Comparison of ENCODE assay signal across 8 mouse cellular contexts in the genomic region with DNA sequence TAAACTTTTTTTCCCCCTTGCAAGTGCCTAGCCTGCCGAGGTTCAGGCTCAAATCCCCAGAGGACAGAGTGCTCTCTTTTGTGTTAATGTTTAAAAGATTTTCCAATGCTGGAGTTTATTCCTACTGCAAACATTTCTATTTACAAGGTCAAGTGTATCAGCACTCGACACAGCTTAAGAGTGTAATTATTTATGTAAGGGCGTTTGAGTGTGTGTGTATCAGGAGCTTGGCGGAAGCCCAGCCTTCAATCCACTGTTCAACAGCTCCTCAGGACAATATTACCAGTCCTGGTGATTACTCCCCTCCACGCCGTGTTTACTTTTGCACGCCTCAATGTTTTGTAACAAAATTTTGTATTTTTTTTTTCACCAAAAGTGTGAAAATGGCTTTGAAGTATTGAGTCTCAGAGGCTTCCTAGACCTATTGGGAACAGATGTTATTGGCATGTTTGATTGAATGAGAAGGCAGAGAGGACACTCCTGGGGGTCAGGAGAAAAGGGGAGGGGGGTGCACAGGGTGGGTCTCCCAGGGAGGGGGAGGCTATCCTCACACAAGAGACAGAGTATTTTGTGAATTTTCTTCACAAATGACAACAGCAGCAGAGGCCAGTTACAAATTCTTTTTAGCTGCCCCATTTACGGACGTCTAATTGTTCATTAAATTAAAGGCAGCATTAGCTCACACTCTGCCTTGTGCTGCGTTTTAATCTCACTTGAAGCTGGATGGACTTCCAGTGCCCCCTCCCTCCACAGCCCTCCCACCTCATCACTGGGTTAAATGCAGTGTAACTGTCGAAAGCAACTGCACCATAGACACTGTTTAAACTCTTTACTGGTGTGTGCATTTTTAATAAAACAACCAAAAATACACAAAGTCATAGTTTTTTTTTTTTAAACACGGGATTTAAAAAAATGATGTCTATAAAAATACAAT. TPM values are rescaled to one million over a fixed set of nuclear protein-coding genes. Genes with fewer than 3 reads are reported as not detected.
DNase-seq lines count a peak whose midpoint lies in the region; ATAC-seq and TF ChIP-seq lines count a peak whose summit lies in the region.
"Had no signal": no experiment of that assay in that cellular context is flagged by ENCODE, and none has a peak within 500 bp of the region (broad histone marks: within the 10 kb centered on the region; RNA-seq: fewer than 3 reads in every experiment).

No protein-coding gene starts in this region.

- H3K9me3 ChIP-seq in forebrain, embryonic 11.5 days (ENCODE audit: control insufficient read depth, low read length) = no peaks in the 10 kb centered on the region; the same call in 1 of the 2 replicates

- peak overlapping the region; percentile 73 for H3K4me2 ChIP-seq in forebrain, embryonic 11.5 days (ENCODE audit: low read depth, low read length, severe bottlenecking)
- peak overlapping the region; percentile 87 for H3K4me2 ChIP-seq in myocyte (ENCODE audit: low read depth)

- peaks cover 22% of the 10 kb centered on the region for H3K79me2 ChIP-seq in myocyte (ENCODE audit: control insufficient read depth, insufficient read depth)

- H3K27ac ChIP-seq in forebrain, embryonic 11.5 days (ENCODE audit: low read depth, low read length) = peak overlapping the region; percentile 99; the same call in 1 of the 2 replicates

- no peak for ATAC-seq in forebrain, embryonic 11.5 days (replicated peaks; ENCODE audit: low FRiP score)
- ATAC-seq in megakaryocyte-erythroid progenitor cell, adult 5-6 weeks (replicated peaks; ENCODE audit: low FRiP score, low TSS enrichment, poor library complexity, severe bottlenecking) = no peak

- H3K27me3 ChIP-seq in forebrain, embryonic 11.5 days (ENCODE audit: control insufficient read depth, insufficient read depth, low read length) = peaks cover 13% of the 10 kb centered on the region
- H3K27me3 ChIP-seq in myocyte (ENCODE audit: control insufficient read depth, insufficient read depth, insufficient read length) = no peaks in the 10 kb centered on the region

- DNase-seq in forebrain, embryonic 11.5 days (ENCODE audit: low spot score) = peak; percentile 56
- peak; percentile 49 to 52 for DNase-seq in heart, postnatal 10 days
- DNase-seq in kidney, postnatal 36 days = peak; percentile 58 to 75
- DNase-seq in ovary, postnatal 36 days (ENCODE audit: low spot score) = no peak
- no peak for DNase-seq in thymus, adult 18-20 months

- no peak overlapping the region for H3ac ChIP-seq in myocyte (ENCODE audit: control insufficient read depth, insufficient read length)

- H3K4me1 ChIP-seq in forebrain, embryonic 11.5 days (replicated peaks; ENCODE audit: control insufficient read depth, insufficient read depth, low read length) = peaks cover 19% of the 10 kb centered on the region

- H3K9ac ChIP-seq in forebrain, embryonic 11.5 days (ENCODE audit: low read length) = peak overlapping the region; percentile 99

- WGBS in forebrain, embryonic 11.5 days = 4% methylated on average over 12 of the region's 12 CpGs

- no peak for TF ChIP-seq POLR2A in myocyte (IDR thresholded peaks at IDR 0.05; ENCODE audit: insufficient read length, low read depth)

- intact Hi-C loops in heart, postnatal 10 days (cut with DNase I) = loop anchor here (2.0 kb wide), 2 partner anchors 101 to 221 kb away; no protein-coding TSS in a partner anchor

- peak overlapping the region; percentile 92 for H3K4me3 ChIP-seq in forebrain, embryonic 11.5 days (ENCODE audit: low read depth, low read length)
- H3K4me3 ChIP-seq in myocyte = peak overlapping the region; percentile 93

- no peaks in the 10 kb centered on the region for H3K36me3 ChIP-seq in forebrain, embryonic 11.5 days (ENCODE audit: control insufficient read depth, insufficient read depth, low read length)
- no peaks in the 10 kb centered on the region for H3K36me3 ChIP-seq in myocyte (ENCODE audit: control insufficient read depth, insufficient read depth)

TF ChIP-seq in myocyte, 11 proteins besides CTCF, POLR2A, EP300 and RAD21:
- TF ChIP-seq TCF3 (IDR thresholded peaks at IDR 0.05; ENCODE audit: insufficient read length, low read depth) (no peak), REST (IDR thresholded peaks at IDR 0.05; ENCODE audit: insufficient read depth, insufficient read length) (no peak), USF1 (IDR thresholded peaks at IDR 0.05; ENCODE audit: low read depth) (no peak), POLR2AphosphoS2 (IDR thresholded peaks at IDR 0.05; ENCODE audit: insufficient read length, low read depth) (no peak), MAX (IDR thresholded peaks at IDR 0.05; ENCODE audit: low read depth) (no peak), E2F4 (IDR thresholded peaks at IDR 0.05; ENCODE audit: insufficient read depth) (no peak), SRF (IDR thresholded peaks at IDR 0.05; ENCODE audit: control insufficient read depth, insufficient read length, low read depth) (no peak), MYOD1 (IDR thresholded peaks at IDR 0.05; ENCODE audit: control insufficient read depth in 1 of 3, insufficient read length in 2 of 3, low read depth in 2 of 3) (no peak), CEBPB (IDR thresholded peaks at IDR 0.05; ENCODE audit: insufficient read depth, poor library complexity, severe bottlenecking) (no peak), TCF12 (IDR thresholded peaks at IDR 0.05; ENCODE audit: insufficient read depth, poor library complexity, severe bottlenecking) (no peak), MYOG (IDR thresholded peaks at IDR 0.05; ENCODE audit: control insufficient read depth in 1 of 3, insufficient read depth in 1 of 3, insufficient read length in 2 of 3, low read depth in 2 of 3) (no peak)
TF ChIP-seq in myocyte: peak in this region for 0.

RNA-seq across cellular contexts. Expression of a gene that starts 3.3 kb away (rescaled TPM):
- polyA plus RNA-seq in forebrain, embryonic 11.5 days (2014; fragmentation: Nextera tagmentation; extraction: Ambion mirVana) = 185 and 192 TPM in 2 replicates
- total RNA-seq in heart, postnatal 10 days (2021) = 10 to 100 TPM; 70.2 to 80.5 TPM
- 25.7 TPM for polyA plus RNA-seq in myocyte (2012; fragmentation: generic; extraction: Trizol)
- not detected in 2 replicates for total RNA-seq in megakaryocyte-erythroid progenitor cell, adult 5-6 weeks (2014; fragmentation: Nextera tagmentation)
- not detected in 2 replicates for total RNA-seq in megakaryocyte-erythroid progenitor cell, adult 5-6 weeks (2017)
- total RNA-seq: neutrophil, adult 5-6 weeks had no signal

Comparison
In these comparisons a context has a peak if more than half of its experiments do, and no peak if none do; other contexts are left out.
1. DNase-seq: peak in forebrain, embryonic 11.5 days (single experiment), heart, postnatal 10 days (2 of 2) and kidney, postnatal 36 days (2 of 2); none in ovary, postnatal 36 days (single experiment) and thymus, adult 18-20 months (0 of 2).
2. RNA of a gene that starts 3.3 kb away (total RNA-seq): 70.2 to 80.5 TPM in heart, postnatal 10 days; not detected in megakaryocyte-erythroid progenitor cell, adult 5-6 weeks; every median in the first group is over 10 times any median in the second.